Mouse (Mus musculus) testis, adult 2 months (tissue): Measurements from ENCODE around the gene Itga5. TPM values are rescaled to one million over a fixed set of nuclear protein-coding genes. Genes with fewer than 3 reads are reported as not detected.
A peak's percentile ranks its signal among the peaks of the same experiment; 100 is the strongest.

Experiments
- H3K27ac ChIP-seq: fragments of 200-500 bp; 2 replicates; pipeline ENCODE4 v1.5.1; 2012; ENCODE audit warnings: low read depth, low read length; ENCODE audit not compliant: control insufficient read depth, insufficient read depth
- H3K27me3 ChIP-seq: fragments of 200-500 bp; 2 replicates; pipeline ENCODE4 v1.6.1; 2012; ENCODE audit warnings: mild to moderate bottlenecking, low read length, moderate library complexity; ENCODE audit not compliant: control insufficient read depth, insufficient read depth
- H3K36me3 ChIP-seq: fragments of 200-500 bp; 2 replicates; pipeline ENCODE4 v1.6.1; 2012; ENCODE audit warnings: mild to moderate bottlenecking, low read length; ENCODE audit not compliant: control insufficient read depth, insufficient read depth
- H3K4me1 ChIP-seq: fragments of 200-500 bp; 2 replicates; pipeline ENCODE4 v1.6.1; 2012; ENCODE audit warnings: low read length; ENCODE audit not compliant: control insufficient read depth, insufficient read depth
- H3K4me3 ChIP-seq: fragments of 200-500 bp; 2 replicates; pipeline ENCODE4 v1.5.1; 2012; ENCODE audit warnings: low read depth, mild to moderate bottlenecking, low read length, moderate library complexity, mixed read lengths; ENCODE audit not compliant: control insufficient read depth
- CTCF ChIP-seq: fragments of 200-500 bp; IDR thresholded peaks from 2 replicates; pipeline ENCODE4 v1.5.1; 2012; ENCODE audit warnings: low read depth, mild to moderate bottlenecking, inconsistent platforms, low read length, moderate library complexity; ENCODE audit not compliant: control insufficient read depth, insufficient read depth, insufficient replicate concordance
- POLR2A ChIP-seq: fragments of 200-500 bp; IDR thresholded peaks from 2 replicates; pipeline ENCODE4 v1.6.1; 2012; ENCODE audit warnings: low read depth, mild to moderate bottlenecking, inconsistent platforms, low read length, moderate library complexity; ENCODE audit not compliant: control insufficient read depth
- polyA plus RNA-seq: library from polyadenylated mRNA; depleted of rRNA; stranded (reverse); fragments of >200 nt; gene quantifications from 2 replicates; pipeline ENCODE4 v1.2.3, GENCODE M21; 2012

Gene Itga5
- polyA plus RNA-seq, 1 experiment = 1.4 TPM

GRCm38 (mm10) chr15:103308056-103308875 lies 58.3 kb downstream of the Itga5 start:
- Histone ChIP-seq H3K27me3 (no peaks in the 10 kb centered on the region), H3K27ac (no peak overlapping the region), H3K4me1 (peaks cover 16% of the 10 kb centered on the region), H3K36me3 (no peaks in the 10 kb centered on the region), H3K4me3 (no peak overlapping the region)
- no peak for TF ChIP-seq CTCF
- TF ChIP-seq POLR2A = no peak

GRCm38 (mm10) chr15:103307125-103307524 lies 59.4 kb downstream of the Itga5 start:
- Histone ChIP-seq H3K4me1 (peaks cover 15% of the 10 kb centered on the region), H3K27ac (no peak overlapping the region), H3K4me3 (no peak overlapping the region), H3K27me3 (no peaks in the 10 kb centered on the region), H3K36me3 (no peaks in the 10 kb centered on the region)
- TF ChIP-seq CTCF = peak; percentile 71; the same call in 1 of the 2 replicates
- no peak for TF ChIP-seq POLR2A

- TF ChIP-seq POLR2A (no peak), CTCF (no peak)
- H3K27ac ChIP-seq = peak overlapping the region; percentile 86
- no peaks in the 10 kb centered on the region for H3K36me3 ChIP-seq
- H3K4me1 ChIP-seq = peaks cover 15% of the 10 kb centered on the region
- H3K4me3 ChIP-seq = peak overlapping the region; percentile 81
- H3K27me3 ChIP-seq = no peaks in the 10 kb centered on the region
Measured at GRCm38 (mm10) chr15:103305792-103306645, 60.5 kb downstream of the Itga5 start.

GRCm38 (mm10) chr15:103305070-103305678 lies 61.4 kb downstream of the Itga5 start:
- H3K27me3 ChIP-seq = no peaks in the 10 kb centered on the region
- no peaks in the 10 kb centered on the region for H3K36me3 ChIP-seq
- H3K27ac ChIP-seq = peak overlapping the region; percentile 86
- peaks cover 15% of the 10 kb centered on the region for H3K4me1 ChIP-seq
- no peak for TF ChIP-seq CTCF
- peak; percentile 44 for TF ChIP-seq POLR2A
- peak overlapping the region; percentile 81 for H3K4me3 ChIP-seq

- TF ChIP-seq POLR2A (no peak), CTCF (no peak)
- Histone ChIP-seq H3K27ac (peak overlapping the region; percentile 47), H3K4me1 (peaks cover 17% of the 10 kb centered on the region), H3K36me3 (no peaks in the 10 kb centered on the region), H3K27me3 (no peaks in the 10 kb centered on the region), H3K4me3 (peak overlapping the region; percentile 81)
Measured at GRCm38 (mm10) chr15:103304616-103304969, 62.0 kb downstream of the Itga5 start.

GRCm38 (mm10) chr15:103303916-103304615 lies 62.5 kb downstream of the Itga5 start:
- Histone ChIP-seq H3K27me3 (no peaks in the 10 kb centered on the region), H3K27ac (peak overlapping the region; percentile 10; the same call in 1 of the 2 replicates), H3K4me3 (no peak overlapping the region), H3K36me3 (no peaks in the 10 kb centered on the region), H3K4me1 (peaks cover 20% of the 10 kb centered on the region)
- no peak for TF ChIP-seq CTCF
